Mouse (Mus musculus): Measurements from ENCODE around the gene Fetub.

- TF ChIP-seq CTCF (IDR thresholded peaks at IDR 0.05; ENCODE audit: control insufficient read depth, insufficient read depth, low read length): no peak
- no peak for TF ChIP-seq POLR2A (IDR thresholded peaks at IDR 0.05; ENCODE audit: borderline replicate concordance, control insufficient read depth, low read depth, low read length)
Measured at GRCm38 (mm10) chr16:22876218-22877043, 41.7 kb upstream of the Fetub start.
